Mouse (Mus musculus) heart, postnatal 25 days (tissue): Measurements from ENCODE around the gene Ccdc158. TPM values are rescaled to one million over a fixed set of nuclear protein-coding genes. Genes with fewer than 3 reads are reported as not detected.

ENCODE experiments used
- DNase-seq: peaks from one replicate; pipeline ENCODE4 v3.0.0; 2022; ENCODE audit warnings: low spot score
- intact Hi-C: fragments of 180-260 bp; cut with DNase I; formaldehyde crosslinking; loops from one replicate; pipeline ENCODE4 v1.15.1; 2025
- total RNA-seq, 2 experiments: library from RNA; stranded (reverse); gene quantifications; 2 replicates each; pipeline ENCODE4 v1.2.3; 2021

Ccdc158 gene
- total RNA-seq, 2 experiments from 2014 or later: not detected

DNA sequence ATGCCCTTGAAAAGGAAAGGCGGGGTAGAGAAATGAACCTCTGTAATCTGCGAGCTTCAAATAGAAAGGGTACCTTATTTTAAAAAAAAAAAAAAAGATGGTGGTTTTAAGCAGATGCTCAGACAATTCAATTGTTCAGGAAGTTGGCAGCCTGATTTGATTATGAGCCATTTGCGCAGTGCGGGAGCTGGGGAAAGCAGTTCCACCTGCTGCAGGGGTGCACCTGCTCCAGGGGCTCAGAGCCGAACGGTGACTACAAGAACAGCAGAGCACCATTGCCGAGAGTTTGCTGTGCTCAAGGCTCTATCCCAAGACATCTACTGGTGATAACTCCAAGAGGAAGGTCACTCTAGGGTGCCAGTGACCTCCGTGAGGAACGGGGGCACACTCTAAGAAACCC is 13.5 kb upstream of the Ccdc158 start:
- intact Hi-C loops: no loop called here
- DNase-seq: no peak

DNA sequence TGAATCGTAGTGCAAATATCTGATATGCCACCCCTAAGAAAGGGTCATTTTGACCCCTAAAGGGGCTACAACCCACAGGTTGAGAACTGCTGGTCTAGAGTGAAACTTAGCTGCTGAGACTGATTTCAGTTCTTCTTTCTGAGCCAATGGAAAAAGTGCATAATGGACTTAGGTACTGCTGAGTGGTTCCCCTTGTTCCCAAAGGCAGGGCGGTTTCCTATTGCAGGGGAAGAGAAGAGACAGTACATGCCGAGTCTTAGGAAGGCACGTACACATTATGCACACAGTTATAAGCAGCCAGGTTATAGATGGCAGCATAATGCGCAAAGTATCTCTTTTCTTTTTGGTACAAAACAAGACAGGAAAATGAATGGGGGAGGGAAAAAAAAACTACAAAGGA is 13.1 kb upstream of the Ccdc158 start:
- no peak for DNase-seq
- intact Hi-C loops: no loop called here

DNA sequence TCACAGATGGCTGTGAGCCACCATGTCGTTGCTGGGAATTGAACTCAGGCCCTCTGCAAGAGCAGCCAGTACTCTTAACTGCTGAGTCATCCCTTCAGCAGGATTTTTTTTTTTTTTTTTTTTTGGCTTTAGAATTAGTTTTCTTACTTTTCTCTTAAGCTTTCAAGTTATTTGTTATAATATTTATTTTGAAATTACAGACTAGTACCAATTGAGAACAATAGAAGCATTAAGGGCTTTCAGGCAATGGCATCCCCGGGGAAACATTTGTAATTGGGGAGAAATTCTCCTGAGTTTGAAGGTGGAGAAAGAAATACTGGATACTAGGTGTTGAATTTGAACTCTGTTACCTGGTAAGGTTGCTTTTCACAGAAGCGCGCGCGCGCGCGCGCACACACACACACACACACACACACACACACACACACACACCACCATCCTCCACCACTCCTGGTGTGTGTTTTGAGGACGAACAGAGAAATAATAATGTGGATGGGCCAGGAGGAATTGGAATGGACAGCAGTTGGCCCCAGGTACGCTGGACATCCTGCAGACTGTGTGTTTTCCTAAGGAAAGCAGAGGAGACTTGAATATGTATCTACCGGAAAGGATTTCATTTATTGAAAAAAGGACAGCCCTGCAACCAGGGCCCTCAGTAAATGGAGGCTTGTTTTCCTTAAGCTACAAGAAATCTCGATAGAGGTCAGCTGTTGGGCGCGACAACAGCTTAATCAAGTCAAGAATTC is 9.8 kb upstream of the Ccdc158 start:
- intact Hi-C loops: loop anchor here (5.0 kb wide), 1 partner anchor 267 kb away; no protein-coding TSS in a partner anchor
- DNase-seq: no peak

DNA sequence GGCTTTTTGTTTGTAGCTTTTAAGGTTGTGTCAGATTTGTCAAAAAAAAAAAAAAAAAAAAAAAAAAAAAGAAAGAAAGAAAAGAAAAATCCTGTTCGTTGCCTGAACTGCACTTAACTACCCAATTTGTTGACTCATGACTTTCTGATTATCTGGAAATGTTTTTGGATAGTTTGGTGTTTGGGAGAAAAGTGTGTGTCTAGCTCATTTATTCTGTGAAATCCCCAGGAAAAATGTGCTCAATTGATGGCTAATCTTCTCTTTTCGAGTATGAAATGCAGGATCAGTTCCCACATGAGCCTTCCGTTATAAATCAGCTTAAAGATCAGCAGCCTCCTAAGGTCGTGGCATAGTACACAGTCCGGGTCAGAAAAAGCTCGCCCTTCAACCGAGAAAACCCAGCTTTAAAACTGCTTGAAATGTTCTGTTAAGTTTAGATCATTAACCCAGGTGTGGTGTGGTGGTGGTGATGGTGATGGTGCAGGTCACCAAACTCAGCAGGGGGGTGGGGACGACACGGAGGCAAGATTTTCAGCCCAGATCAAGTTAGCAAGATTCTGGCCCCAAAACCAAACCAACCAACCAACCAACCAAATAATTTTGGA is 8.9 kb upstream of the Ccdc158 start:
- intact Hi-C loops: loop anchor here (5.0 kb wide), 1 partner anchor 268 kb away; no protein-coding TSS in a partner anchor
- no peak for DNase-seq

- intact Hi-C loops: loop anchor here (5.0 kb wide), 1 partner anchor 269 kb away; no protein-coding TSS in a partner anchor
- DNase-seq: no peak
Measured at GRCm38 (mm10) chr5:92683351-92683807, 8.3 kb upstream of the Ccdc158 start, which contains the start of gene Shroom3. Gene Shroom3 (plus strand): TSS chr5:92683435.

GRCm38 (mm10) chr5:92682621-92683348 is 7.7 kb upstream of the Ccdc158 start:
- intact Hi-C loops: loop anchor here (5.0 kb wide), 1 partner anchor 270 kb away; no protein-coding TSS in a partner anchor

GRCm38 (mm10) chr5:92681861-92682260 is 6.8 kb upstream of the Ccdc158 start:
- intact Hi-C loops: loop anchor here (5.0 kb wide), 1 partner anchor 270 kb away; no protein-coding TSS in a partner anchor
- DNase-seq: no peak

More at GRCm38 (mm10) chr5:92682621-92683348, 7.7 kb upstream of the Ccdc158 start:
- DNase-seq: no peak

- DNase-seq: no peak
- intact Hi-C loops: loop anchor here (1.0 kb wide), 1 partner anchor 47 kb away; no protein-coding TSS in a partner anchor
Measured at GRCm38 (mm10) chr5:92679441-92679840, 4.4 kb upstream of the Ccdc158 start.

DNA sequence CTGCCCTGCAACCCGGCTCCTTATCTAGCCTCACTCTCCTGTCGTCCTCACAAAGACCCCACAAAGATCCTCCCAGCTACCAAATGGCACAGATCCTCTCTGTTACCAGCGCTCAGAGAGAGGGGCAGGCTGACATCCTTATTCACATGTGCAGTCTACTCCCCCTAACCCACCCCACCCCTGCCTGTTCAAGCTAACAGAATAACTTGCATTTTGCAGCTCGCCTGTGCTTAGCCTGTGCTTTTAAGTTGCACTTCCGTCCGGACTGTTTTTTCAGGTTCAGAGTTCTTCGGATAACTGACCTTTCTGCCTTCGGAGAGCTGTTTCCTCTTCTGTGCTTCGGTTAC is 476 bp upstream of the Ccdc158 start:
- intact Hi-C loops: no loop called here
- DNase-seq: no peak

DNA sequence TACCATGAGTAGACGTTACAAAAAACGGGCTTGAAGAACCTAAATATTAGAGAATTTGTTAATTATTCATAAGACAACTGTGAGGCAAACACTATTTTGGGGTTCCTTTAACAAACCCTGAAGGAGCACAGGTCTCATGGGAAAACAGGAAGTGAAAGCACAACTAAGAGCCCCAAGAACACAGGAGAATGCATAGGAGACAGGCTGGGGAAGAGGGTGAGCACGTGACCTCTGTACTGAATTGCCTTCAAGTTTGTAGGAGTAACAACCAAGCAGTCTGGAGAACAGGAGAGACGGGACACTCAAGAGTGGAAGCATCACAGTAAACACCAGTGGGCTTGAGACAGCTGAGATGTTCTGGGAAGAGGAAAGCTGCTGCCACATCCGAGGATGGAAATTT is 8.2 kb downstream of the Ccdc158 start:
- no peak for DNase-seq
- intact Hi-C loops: no loop called here

GRCm38 (mm10) chr5:92664321-92664720 is 10.8 kb downstream of the Ccdc158 start:
- DNase-seq: no peak
- intact Hi-C loops: no loop called here

DNA sequence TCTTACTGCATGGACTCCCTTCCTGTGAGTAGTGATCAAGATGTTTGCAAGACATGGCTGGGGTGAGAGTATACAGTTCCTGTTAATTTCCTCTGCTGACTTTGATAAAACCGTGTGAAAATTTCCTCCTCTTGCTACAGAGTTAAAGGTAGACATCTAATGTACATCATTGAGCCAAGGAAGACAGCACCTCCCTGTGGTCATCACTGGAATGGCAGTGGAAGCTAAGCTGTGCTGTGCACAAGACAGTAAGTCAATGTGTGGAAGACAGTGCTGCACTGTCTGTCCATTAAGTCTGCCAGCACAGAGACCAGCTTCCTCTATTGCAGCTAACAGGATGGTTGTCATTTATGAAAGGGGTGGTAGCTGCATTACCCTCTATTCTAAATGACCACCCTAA is 18.8 kb downstream of the Ccdc158 start:
- intact Hi-C loops: loop anchor here (1.0 to 5.0 kb wide), 2 partner anchors 149 to 195 kb away; partner anchors contain the start of gene Scarb2

DNA sequence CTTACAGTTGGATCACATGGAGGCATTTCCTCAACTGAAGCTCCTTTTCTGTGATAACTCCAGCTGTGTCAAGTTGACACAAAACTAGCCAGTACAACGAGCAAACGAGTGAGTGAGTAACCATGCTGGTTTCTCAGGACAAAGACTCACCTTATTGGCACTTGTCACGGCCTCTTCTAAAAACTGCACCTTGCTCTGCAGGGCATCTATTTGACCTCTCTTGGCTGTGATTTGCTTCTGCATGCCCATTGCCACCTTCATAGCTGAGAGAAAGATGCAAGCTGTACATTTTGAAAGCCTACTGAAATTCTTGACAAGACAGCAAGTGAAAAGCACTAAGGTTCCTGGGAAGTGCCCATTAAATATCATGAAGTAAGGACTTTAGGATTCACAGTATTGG is 34.2 kb downstream of the Ccdc158 start:
- intact Hi-C loops: no loop called here
- DNase-seq: no peak

More for the DNA sequence above, 18.8 kb downstream of the Ccdc158 start:
- DNase-seq: peak; percentile 10

DNA sequence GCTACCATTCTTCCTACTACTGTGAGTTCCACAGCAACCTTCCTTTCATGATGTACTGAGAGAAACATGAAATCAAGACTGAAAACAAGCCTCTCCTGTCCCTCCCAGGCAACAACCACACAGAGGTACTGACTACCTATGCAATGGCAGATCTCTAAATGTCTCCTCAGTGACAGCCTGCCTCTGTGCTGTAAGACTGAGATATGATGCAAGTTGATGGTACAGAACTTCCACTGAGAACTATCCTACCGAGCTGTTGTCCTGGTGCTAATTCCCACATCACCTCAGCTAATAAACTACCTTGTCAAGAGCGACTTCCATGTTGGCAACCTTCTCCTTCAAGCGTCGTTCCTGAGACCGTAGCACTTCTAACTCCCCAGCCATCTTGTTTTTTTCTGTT is 39.2 kb downstream of the Ccdc158 start:
- no peak for DNase-seq
- intact Hi-C loops: no loop called here

- DNase-seq: no peak
- intact Hi-C loops: no loop called here
Measured at GRCm38 (mm10) chr5:92634916-92635315, 40.2 kb downstream of the Ccdc158 start.

GRCm38 (mm10) chr5:92633526-92633925 is 41.5 kb downstream of the Ccdc158 start:
- intact Hi-C loops: no loop called here

GRCm38 (mm10) chr5:92627896-92628295 is 47.2 kb downstream of the Ccdc158 start:
- DNase-seq: no peak
- intact Hi-C loops: no loop called here

More at GRCm38 (mm10) chr5:92633526-92633925, 41.5 kb downstream of the Ccdc158 start:
- DNase-seq: no peak

GRCm38 (mm10) chr5:92621883-92622282 is 53.2 kb downstream of the Ccdc158 start:
- no peak for DNase-seq
- intact Hi-C loops: no loop called here

DNA sequence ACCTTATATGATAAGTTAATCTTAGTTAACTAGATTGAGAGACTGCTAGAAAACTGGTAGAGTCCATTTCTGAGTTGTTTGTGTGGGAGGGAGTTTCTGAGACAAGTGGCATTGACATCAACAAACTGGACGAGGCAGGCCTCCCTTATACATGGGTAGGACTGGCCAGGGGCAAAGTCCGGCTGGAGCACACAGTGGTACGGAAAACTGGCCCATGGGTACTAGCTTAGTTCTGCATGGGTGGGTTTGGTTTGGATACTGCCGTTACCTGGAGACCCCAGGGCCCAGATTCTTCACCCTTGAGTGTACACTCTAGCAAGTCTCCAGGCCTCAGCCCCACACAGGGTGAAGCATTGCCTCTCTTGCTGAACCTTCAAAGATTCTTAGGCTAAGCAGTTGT is 62.3 kb downstream of the Ccdc158 start:
- intact Hi-C loops: no loop called here
- DNase-seq: no peak

GRCm38 (mm10) chr5:92607492-92608229 is 67.4 kb downstream of the Ccdc158 start:
- intact Hi-C loops: no loop called here
- no peak for DNase-seq
